Mouse (Mus musculus): ENCODE data around the gene Lhfpl5. TPM values are rescaled to one million over a fixed set of nuclear protein-coding genes. Genes with fewer than 3 reads are reported as not detected.
"Not testable (repeated sequence)": the region's sequence is repeated elsewhere in the genome, so short reads cannot be mapped to it uniquely, and the experiment has no call there.

The Lhfpl5 gene
- total RNA-seq (2014; fragmentation: Nextera tagmentation), result not detected in 2 replicates
- not detected in 2 replicates for total RNA-seq (2017)

DNA sequence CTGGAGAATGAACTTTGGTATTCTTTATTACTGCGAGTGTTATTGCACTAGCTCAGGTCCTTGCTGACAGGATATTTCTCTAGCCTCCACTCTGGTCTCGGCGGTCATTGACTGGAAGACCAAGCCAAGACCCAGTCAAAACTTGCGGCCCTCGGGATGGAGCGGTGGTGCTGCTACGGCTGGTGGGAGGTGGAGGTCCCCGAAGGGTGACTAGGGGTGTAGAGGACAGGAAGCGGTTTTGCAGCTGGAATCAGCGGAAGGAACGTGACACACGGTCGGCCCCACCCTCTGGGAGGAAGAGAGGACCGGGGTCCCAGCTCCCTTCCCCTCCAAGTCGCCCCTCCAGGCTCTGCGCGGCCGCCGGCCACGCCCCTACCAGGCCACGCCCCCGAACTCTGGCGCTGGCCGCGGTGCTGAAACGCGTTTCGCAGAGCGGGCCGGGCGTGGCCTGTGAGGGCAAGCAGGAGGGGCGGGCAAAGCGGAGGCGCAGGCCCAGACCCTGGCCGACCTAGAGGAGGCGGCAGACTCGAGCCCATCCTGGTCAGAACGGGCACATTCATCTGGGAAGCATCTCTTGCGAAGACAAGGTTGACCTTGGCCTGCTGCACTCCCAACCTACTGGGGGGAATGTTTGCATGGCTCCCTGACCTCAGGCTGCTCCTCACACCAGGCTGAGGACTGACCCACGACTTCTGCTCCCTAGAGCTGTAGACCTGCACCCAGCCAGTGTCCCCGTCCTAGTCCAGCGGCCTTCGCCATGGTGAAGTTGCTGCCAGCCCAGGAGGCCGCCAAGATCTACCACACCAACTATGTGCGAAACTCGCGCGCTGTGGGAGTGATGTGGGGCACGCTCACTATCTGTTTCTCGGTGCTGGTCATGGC, at the start of gene Lhfpl5:
Gene Lhfpl5 (plus strand): TSS at position 398 of the 882 bp plus-strand sequence.
- ATAC-seq (replicated peaks; ENCODE audit: poor library complexity, severe bottlenecking), result peak; percentile 93

DNA sequence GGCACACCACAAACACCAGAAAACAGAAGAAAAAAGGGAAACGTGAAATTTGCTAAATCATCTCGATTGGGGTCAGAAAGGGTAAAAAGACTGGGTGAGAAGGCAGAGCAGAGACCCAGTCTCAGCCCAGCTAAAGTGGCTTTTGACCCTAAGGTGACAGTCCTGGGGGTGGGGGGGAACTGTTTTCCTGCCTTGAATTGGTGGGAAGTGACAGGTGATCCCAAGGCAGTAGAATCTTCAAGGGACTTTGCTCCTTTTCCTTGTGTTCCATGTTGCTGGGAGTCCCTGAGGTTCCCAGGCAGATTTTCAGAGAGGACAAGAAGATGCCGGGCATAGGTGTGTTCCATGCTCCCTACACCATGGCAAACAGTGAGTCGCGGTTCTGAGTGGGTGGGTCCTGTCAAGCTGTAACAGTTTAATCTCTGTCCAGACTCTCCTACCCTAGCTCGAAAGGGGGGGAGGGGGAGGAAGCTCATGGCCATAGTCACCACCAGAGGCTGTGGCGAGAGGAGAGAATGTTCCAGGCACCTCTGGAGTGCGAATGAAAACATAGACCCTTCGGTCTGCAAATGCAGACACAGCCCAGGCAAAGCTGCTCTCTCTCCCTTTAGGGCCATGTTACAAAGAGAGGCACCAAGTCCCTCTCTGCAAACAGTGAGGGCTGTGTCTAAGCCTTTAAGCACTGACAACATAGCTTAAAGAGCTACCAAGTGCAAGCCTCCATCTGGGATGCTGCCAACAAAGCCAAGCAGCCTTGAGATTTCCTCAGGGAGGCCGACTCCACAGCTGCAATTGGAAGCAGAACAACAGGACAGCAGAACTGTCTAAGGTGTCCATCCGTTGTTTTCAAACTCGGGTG, 48.0 kb upstream of the Lhfpl5 start:
- no peak for ATAC-seq (replicated peaks; ENCODE audit: poor library complexity, severe bottlenecking)

DNA sequence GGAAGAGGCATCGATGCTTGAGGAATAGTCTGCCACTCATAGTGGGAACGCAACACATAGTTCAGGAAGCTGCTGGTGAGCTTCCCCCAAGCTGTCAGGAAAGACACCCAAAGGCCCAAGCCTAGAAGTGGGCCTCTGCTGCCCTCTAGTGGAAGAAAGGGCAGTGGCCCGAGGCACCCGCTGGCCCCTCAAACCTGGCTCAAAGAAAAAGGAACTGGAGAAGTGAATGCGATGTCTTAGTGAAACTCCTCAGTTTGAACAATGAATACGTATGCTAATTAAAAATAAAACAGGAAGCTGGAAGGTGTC, 47.4 kb upstream of the Lhfpl5 start:
- peak; percentile 49 for ATAC-seq (replicated peaks; ENCODE audit: poor library complexity, severe bottlenecking)

DNA sequence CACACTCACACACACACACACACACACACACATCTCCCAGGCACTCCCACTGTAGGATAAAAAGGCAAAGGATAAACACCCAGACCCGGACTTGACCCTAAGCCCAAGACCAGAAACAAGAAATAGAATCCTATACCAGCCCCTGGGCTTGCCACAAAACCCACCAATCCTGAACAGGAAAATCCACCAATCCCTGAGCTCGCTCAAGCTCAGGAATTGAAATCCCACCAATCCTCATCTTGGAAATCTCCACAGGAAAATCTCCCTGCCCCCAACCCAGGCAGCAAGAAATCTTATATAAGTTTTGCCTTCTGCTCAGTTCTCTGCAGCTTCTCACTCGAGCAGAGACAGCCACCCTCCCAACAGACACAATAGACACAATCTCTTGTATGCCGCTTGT, 46.3 kb upstream of the Lhfpl5 start:
- no peak for ATAC-seq (replicated peaks; ENCODE audit: poor library complexity, severe bottlenecking)

DNA sequence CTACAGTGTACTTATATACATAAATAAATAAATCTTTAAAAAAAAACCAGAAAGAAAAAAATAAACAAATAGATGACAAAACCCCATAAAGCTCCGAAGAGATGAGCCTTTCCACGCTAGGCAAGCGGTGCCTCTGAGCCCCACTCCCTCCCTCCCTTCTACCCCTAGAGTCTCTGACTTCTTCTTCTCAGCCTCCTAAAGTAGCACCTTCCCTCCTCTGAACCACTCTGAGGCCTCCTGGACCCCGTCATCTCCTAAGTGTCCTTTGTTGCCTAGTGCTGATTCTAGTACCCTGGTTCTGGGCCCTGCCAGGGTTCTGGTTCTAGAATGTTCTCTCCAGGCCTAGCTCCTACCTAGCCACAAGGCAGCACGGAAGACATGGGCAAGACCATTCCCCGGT, 44.9 kb upstream of the Lhfpl5 start, which contains the start of gene Armc12:
Gene Armc12 (plus strand): TSS at position 301 of the 400 bp plus-strand sequence.
- ATAC-seq (replicated peaks; ENCODE audit: poor library complexity, severe bottlenecking), result no peak

DNA sequence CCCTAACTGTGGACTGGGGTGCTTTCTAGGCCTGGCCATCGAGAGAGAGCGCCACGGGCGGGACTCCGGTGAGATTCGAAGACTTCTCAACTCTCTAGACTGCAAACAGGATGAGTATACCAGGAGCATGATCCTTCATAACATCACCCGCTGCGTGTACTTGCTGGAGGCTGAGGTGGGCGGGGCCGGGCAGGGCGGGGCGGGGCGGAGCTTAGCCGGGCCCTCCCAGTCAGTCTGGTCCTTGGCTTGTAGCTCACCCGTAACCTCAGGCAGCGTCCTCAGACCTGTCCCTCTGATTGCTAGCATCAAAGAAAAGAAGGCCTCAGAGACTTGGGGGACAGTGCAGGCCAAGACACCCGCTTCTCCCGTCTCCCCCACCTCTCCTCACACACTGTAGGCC, 43.5 kb upstream of the Lhfpl5 start:
- ATAC-seq (replicated peaks; ENCODE audit: poor library complexity, severe bottlenecking), result peak; percentile 47; the same call in 1 of the 2 replicates

DNA sequence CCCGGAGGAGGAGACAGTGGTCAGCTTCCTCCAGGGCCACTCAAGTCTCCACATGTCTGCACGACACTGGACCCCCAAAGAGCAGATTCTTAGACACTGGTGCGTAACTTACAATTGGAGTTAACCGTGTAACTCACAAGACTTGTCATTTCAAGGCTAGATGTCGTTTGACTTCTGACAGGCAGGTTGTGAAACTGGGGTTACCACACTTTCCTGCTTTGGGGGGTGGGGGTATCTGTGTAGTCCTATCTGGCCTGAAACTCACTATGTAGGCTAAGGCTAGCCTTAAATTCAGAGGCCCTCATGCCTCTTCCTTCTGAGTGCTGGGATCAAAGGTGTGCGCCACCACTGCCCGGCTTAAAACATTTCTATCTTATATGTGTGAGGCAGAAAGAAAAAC, 42.9 kb upstream of the Lhfpl5 start:
- ATAC-seq (replicated peaks; ENCODE audit: poor library complexity, severe bottlenecking), result peak; percentile 67

DNA sequence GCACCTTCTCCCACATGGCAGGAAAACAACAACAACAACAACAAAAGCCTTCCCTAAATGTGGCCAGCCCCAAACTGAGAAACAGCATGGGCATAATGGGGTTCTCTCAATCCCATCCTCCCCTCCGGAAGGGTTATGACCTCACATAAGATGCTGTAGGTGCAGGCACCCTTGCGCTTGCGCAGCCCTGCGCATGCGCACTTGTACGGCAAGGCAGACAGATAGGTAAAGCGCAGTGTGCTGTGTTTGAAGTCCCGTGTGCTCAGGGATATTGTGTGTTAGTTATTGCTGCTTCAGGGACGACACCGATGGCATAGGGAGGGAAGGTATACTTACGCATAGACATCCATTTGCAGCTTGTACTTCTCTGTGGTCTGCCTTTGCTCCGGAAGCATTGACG, 42.1 kb upstream of the Lhfpl5 start:
- no peak for ATAC-seq (replicated peaks; ENCODE audit: poor library complexity, severe bottlenecking)

DNA sequence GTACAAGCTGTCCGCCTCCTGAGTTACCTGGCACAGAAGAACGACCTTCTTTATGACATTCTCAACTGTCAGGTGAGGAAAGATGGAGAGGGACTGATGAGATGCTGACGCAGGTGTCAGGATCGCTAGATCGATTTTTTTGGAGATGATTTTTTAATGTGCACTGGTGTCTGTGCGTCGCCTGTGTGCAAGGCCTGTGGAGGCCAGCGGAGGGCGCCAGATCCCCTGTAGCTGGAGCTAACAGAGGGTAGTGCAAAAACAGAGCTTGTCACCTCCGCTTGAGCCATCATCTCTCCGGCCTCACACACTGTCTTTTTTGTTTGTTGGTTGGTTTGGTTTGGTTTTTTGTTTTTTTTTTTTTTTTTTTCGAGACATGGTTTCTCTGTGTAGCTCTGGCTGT, 37.6 kb upstream of the Lhfpl5 start:
- ATAC-seq (replicated peaks; ENCODE audit: poor library complexity, severe bottlenecking), result no peak

DNA sequence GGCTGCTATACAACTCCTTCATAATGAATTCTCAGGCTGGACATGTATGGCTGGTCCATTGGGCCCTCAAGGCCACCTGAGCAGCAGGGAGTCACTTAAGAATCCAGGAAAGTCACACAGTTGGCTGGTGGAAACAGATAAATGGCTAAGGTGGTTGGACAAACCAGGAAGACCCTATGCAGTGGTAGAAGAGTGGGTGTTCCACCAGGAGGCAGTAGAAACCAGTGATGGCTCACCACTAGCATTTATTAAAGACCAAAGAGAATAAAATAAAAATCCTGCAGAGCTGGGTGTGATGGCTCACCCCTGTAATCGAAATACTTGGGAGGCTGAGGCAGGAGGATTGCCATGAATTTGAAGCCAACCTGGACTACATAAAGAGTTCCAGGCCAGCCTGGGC, 28.5 kb upstream of the Lhfpl5 start:
- ATAC-seq (replicated peaks; ENCODE audit: poor library complexity, severe bottlenecking), result no peak

DNA sequence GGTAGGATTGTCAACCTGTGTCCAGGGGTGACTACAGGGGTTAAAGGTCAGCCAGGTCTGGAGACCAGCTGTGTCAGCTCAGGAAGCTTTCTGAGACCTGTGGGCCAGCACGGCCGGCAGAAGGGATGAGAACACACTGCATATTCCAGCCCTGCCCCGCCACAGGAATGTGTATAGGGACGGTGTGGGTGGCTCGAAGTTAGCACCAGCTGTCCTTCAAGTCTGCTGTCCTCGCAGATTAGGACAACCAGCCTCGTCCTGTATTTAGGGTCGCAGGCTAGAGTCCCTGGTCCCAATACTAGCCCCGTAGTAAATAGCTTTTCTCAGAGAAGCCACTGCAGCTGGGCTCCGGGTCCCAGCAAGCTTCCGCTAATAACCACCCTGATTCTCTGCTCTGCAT, 26.9 kb upstream of the Lhfpl5 start:
- no peak for ATAC-seq (replicated peaks; ENCODE audit: poor library complexity, severe bottlenecking)

DNA sequence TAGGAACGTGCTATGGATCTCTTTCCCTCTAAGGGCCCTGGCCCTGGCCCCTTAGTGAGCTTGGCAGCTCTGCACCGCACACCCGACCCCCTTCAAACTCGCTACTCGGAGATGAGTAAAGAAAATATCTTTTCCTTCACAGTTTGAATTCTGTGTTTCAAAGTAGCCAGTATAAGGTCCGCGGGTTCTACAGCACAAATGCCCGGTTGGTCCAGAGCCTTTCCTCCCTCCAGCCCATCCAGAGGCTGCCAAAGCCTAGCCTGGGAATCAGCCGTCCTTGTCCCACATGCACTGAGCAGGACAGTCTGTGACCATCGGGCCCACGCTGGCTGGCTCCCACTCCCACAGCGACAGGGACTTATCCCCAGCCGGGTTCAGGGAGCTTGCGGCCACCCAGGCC, 26.3 kb upstream of the Lhfpl5 start, which contains the start of gene Clpsl2:
Gene Clpsl2 (plus strand): TSS at position 301 of the 400 bp plus-strand sequence.
- no peak for ATAC-seq (replicated peaks; ENCODE audit: poor library complexity, severe bottlenecking)

DNA sequence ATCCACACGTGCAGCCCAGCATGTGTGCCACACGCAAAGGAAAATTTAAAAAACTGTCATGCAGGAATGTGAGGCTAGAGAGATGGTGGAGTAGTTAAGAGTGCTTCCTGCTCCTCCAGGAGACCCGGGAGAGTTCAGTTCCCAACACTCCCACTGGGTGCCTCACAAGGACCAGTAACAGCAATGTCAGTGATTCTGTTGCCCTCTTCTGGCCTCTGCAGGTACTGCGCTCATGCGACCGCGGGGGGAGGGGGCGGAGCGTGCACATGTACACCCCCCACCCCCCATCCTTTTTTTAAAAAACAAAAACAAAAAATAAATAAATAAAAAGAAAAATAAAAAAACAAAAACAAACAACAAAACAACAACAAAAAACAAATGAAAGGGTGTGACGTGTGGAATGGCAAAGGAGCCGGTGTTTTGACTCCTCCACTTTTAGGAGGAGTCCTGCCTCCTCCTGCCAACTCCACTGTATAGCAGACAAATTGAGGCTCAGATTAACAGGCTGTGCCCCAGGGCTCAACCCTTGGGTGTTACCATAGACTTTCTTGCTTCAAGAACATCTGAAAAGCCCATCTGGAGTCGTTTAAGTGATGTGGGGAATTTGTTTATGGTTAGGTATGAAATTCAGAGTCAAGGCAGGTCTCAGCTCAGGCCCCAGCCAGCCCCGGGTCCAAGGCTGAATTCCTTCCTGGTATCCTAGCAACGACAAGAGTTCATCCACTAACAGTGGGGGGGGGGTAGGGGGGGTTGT, 22.2 kb upstream of the Lhfpl5 start:
- peak; percentile 85 for ATAC-seq (replicated peaks; ENCODE audit: poor library complexity, severe bottlenecking)

DNA sequence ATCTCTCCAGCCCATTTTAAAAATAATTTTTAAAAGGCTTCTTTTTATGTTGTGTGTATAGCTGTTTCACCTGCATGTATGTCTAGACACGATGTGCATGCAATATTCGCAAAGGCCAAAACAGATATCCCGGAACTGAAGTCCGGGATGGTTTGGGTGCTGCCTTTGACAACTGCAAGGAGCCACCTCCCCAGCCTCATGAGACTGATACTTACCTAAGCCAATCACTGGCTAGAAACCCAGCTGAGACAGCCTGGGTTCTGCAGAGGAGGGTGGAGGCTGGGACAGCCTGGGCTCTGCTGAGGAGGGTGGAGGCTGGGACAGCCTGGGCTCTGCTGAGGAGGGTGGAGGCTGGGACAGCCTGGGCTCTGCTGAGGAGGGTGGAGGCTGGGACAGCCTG, 21.4 kb upstream of the Lhfpl5 start:
- ATAC-seq (replicated peaks; ENCODE audit: poor library complexity, severe bottlenecking), result not testable (repeated sequence)

DNA sequence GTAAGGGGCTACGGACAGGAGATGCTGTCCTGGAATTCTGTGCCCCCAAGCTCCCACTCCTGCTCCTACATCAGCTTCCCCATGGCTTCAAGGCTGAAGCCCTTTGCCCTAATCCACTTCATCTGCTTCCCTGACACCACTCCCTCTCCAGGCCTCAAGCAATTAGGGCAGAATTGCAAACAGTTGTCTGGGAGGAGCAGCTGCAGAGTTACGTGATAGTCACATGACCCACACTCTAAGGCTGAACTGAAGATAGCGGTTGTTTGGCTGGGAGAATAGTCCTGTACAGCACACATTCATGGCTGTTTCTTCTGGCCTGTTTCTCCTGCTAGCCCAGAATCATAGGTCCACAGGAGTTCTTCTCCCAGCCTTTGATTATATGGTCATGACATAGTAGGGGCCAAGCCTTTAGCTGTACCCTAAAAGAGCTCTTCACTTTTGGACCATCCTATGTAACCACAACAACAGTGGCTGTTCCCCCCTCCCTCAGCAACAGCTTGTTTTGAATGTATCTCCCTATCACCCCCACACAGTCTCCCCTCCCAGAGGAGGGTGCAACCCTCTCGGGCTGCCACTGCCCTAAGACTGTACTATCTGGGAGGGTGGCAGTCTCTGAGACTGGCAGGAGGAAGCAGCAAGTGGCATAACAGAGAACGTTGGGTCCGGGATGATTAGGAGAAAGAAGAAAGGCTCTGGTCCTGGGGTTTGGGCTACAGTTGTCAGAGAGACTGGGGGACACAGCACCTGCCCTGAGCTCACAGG, 18.6 kb upstream of the Lhfpl5 start:
- no peak for ATAC-seq (replicated peaks; ENCODE audit: poor library complexity, severe bottlenecking)

DNA sequence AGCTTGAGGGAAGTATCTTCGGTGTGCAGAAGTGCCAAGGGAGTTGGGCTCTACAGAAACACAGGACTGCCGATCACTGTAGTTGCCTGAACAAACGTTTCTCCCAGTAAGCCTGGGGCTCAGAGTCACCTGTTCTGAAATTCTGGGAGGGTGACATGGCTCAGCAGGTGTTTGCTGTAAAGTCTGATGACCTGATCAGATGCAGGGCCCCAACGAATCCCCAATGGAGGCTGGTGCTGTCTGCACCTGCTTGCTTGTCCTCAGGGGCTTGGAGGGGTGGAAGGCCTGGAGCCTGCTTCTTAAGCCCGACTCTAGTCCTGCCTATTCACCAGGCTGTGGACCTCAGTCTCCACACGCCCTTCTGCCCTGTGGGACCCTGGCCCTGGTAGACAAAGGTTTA, 17.7 kb upstream of the Lhfpl5 start:
- no peak for ATAC-seq (replicated peaks; ENCODE audit: poor library complexity, severe bottlenecking)

DNA sequence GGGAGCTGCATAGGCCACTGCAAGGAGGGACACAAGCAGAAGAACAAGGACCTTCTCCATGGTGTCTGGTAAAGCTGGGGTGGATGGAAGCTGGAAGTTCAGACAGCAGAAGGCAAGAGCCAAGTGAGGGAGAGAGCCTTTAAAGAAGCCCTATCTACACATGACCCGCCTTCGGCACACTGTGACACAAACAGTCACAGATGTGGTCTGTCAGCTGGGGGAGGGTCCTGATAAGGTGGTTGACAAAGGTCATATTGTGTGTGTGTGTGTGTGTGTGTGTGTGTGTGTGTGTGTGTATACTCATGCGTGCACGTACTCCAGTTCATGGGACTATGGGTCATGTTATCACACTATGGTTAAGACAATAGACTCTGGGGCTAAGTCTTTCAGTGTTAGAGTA, 14.8 kb upstream of the Lhfpl5 start, which contains the start of gene Clps:
Gene Clps (minus strand): TSS at position 169 of the 400 bp plus-strand sequence.
- no peak for ATAC-seq (replicated peaks; ENCODE audit: poor library complexity, severe bottlenecking)

DNA sequence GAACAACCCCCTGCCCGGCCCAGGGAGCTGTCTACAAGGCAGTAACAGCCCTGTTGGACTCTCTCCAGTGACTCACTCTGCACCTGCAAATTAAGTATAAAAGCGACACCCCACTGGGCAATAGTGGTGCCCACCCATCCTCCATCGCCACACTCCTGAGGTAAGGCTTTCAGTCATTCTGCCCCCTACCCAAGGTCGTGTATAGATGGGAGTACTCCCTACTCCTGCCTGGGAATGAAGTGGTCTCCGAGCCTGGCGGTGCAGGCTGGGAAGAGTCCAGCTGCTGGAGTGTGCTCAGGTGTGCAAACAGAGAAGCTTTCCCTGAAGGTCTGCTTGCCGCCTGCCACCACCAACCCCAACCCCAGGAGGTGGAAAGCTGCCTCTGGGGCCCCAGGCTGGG, 13.8 kb upstream of the Lhfpl5 start:
- no peak for ATAC-seq (replicated peaks; ENCODE audit: poor library complexity, severe bottlenecking)

DNA sequence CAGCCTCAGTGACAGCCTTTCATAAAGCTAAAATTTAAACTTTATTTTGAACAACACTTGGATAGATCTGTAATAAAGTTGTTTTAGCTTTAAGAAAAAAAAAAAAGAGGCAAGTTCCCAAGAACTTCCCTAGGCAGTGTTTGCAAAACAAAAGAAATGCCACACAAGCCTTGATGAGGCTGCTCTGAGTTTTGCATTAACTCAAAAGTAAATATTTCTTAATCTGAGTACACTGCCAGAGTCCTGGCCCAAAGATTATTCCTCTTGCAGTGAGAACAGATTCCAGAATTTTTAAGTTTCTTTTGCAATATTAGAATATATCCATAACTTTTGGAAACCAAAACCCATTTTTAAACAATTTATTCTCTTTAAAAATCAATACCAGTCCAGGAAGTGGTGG, 10.3 kb upstream of the Lhfpl5 start:
- no peak for ATAC-seq (replicated peaks; ENCODE audit: poor library complexity, severe bottlenecking)

DNA sequence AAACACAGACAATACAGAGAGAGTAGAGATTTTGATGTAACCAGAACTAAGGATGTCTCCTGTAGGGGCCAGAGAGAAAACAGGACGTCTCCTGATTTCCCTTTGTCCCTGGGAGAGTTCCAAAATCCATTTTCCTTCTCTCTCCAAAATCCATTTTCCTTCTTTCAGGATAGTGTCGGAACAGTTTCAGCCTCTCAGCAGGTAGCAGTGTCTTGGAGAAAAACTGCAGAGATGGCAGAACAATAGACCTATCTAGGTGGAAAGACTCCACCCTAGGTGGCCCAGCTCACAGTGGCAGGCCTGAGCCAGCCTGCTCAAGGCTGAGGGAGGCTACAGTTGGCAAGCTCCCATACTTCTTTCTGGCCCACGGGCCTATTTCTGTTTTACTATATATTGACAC, 7.9 kb upstream of the Lhfpl5 start:
- no peak for ATAC-seq (replicated peaks; ENCODE audit: poor library complexity, severe bottlenecking)

All from granulocyte monocyte progenitor cell, adult 5-6 weeks (primary cell).